Mouse (Mus musculus): Measurements from ENCODE around the gene Adap1.

DNA sequence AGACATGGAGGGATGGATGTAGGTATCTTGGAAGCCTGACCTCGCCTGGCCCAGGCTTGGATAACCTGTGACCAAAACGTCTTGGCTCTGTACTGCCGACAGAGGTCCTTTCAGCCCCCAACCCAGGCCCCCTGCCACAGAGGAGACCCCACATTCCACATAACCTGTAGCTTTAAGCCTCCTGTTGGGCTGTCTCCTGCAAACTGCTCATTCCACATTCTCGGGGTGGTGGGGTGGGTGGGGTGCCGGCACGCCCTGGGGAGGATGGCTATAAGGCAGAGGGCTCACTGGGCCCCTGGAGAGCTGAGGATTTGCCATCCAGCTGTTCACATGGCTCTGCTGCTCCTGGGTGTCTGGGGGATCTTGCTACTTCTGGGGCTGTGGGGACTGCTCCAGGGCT is 26.9 kb upstream of the Adap1 start, which contains the start of gene Cyp2w1:
- TF ChIP-seq CTCF (IDR thresholded peaks at IDR 0.05; ENCODE audit: extremely low read depth, insufficient read depth, low read length) (no peak), POLR2A (IDR thresholded peaks at IDR 0.05; ENCODE audit: extremely low read depth, insufficient read depth, low read length) (no peak)
